Mouse (Mus musculus) activated CD4-positive, CD25-positive, alpha-beta regulatory T cell, adult 4 months (primary cell): ENCODE results near the gene Adra1d. TPM values are rescaled to one million over a fixed set of nuclear protein-coding genes. Genes with fewer than 3 reads are reported as not detected.

Source experiments
- ATAC-seq: one replicate; pipeline ENCODE4 v1.8.0; 2017
- polyA plus RNA-seq, 2 experiments: library from polyadenylated mRNA; unstranded; fragments of 100-300 nt; shearing (Covaris generic); gene quantifications; one replicate each; pipeline ENCODE4 v1.2.1; 2017

Adra1d gene
- polyA plus RNA-seq = not detected

- no peak for ATAC-seq
Measured at GRCm38 (mm10) chr2:131561891-131562585, at the start of gene Adra1d. Gene Adra1d, minus strand, starts transcription at chr2:131562283.

GRCm38 (mm10) chr2:131601881-131602280 is 39.8 kb upstream of the Adra1d start:
- ATAC-seq = no peak

DNA sequence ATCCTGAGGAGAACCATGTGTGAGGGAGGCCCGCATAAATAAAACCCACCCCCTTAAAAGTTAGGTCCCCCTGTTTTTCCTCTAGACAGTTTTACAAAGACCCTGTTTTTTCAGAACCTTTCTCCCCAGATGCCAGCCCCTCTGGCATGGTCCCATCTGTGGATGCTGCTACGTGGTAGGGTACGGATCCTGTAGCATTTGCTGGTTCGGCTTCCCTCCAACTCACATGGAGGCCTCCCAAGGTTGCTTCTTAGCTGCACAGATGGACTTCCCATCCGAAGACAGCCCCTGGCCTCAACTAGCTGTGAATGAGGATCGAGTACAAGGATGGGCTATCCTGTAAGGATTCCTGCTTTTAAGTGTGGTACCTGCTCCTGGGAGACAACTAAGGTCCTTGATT is 32.8 kb upstream of the Adra1d start:
- ATAC-seq = no peak

DNA sequence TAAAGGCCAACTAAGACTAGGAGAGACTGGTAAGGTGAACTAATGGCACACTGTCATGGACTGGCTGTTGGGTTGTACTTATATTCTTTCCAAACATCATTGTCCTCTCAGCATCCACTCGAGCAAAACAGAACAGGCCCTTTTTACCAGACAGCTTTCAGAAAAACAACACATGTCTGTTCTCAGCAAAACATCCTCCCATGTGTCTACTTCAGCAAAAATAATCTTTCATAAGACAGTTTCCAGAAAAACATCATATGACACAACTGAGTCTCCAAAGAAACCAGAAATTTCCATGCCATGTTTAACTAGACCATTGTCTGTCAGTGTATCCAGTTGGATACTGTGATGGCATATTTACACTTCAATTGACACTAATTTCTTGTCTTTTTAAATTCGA is 25.4 kb upstream of the Adra1d start:
- ATAC-seq = no peak

GRCm38 (mm10) chr2:131581506-131581905 is 19.4 kb upstream of the Adra1d start:
- ATAC-seq = no peak

DNA sequence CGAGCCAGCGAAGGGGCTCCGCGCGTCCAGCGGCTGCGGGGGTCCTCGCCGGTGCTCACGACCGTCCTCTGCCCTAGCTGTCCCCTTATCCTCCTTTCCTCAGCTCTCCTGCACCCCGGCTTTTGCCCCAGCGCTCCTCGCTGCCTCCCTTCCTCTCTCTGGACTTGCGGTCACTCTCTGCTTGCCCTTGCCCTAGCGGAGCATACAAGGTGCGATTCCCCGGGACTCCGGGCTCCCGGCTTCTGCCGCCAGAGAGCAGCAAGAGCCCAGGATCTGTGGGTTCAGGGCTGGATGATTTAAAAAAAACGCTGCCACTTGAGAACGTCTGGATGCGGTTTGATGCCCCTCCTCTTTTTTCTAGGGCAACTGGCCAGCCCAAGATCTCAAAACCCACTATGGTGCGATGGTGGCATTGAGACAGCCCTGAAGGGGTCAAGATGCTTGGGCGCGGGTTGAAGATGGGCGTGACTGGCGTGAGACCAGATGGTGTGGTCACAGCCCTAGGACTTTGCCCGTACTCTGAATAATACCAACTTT is 571 bp upstream of the Adra1d start:
- ATAC-seq = no peak

- no peak for ATAC-seq
Measured at GRCm38 (mm10) chr2:131561344-131561870, 676 bp downstream of the Adra1d start.

DNA sequence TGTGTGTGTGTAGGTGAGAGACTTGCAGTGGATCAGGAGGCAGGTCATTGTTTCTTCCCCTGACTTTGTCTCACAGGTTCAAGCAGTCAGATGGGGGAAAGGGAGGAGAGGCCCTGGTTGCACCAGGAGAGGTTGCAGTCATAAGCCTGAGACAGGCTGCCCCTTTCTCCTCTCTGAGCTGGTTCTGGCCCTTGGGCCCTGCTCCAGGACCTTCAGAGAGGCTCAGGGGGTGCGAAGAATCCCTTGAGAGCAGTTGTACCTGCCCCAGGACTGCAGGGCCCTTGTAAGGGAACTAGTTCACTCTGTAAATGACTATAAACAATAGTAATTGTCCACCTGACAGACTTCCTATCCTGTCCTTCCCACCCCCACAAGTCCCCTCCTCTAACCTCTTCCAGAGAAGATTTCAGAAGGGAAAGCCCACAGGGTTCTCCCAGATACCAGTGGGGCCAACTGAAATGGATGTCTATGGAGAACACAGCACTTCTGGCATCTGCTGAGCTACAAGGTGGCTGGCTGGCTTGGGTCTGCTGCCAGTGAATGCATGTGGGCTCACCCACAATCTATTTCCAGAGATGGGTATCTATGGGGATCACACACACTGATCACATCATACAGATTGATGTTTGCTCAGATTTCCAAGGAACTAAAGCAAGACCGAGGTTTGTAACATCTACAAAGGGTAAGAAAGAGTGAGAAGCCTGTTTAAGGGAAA is 1.7 kb downstream of the Adra1d start:
- no peak for ATAC-seq

DNA sequence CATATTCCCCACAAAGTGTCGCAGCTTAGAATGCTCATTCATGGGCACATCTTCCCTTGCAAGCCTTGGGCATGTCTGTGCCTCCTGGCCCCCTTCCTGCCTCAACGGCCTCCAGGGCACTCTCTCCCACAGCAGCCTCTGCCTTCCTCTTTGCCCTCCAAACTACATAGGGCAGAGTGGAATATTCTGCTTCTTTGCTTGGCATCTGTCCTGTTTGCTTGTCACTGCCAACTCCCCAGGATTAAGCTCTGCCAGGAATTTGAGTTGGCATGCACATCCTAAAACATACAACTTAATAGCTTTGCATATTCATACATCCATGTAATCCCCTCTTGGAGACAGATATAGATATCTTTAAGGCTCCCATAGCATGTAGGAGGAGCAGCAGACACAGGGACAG is 4.2 kb downstream of the Adra1d start:
- ATAC-seq = no peak

- no peak for ATAC-seq
Measured at GRCm38 (mm10) chr2:131552736-131553400, 9.2 kb downstream of the Adra1d start.

GRCm38 (mm10) chr2:131551701-131552620 is 10.1 kb downstream of the Adra1d start:
- ATAC-seq = no peak

DNA sequence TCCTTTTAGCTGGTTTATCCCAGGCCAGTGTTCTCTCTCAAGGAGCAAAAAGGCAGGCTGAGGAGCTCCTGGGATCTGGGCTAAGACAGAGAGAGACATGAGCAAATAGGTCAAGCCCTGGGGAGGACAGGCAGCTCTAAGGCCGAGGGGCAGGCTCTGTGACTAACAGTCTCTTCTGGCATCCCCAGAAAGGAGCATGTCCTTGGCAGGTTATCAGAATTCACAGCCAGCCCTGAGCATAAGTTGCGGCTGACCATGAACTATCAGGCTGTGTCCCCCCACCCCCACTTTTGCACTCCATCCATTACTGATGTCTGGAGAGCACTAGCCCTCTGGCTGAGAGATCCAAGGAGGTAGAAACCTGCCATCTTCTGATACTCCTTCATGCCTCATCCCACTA is 11.2 kb downstream of the Adra1d start:
- ATAC-seq = no peak

DNA sequence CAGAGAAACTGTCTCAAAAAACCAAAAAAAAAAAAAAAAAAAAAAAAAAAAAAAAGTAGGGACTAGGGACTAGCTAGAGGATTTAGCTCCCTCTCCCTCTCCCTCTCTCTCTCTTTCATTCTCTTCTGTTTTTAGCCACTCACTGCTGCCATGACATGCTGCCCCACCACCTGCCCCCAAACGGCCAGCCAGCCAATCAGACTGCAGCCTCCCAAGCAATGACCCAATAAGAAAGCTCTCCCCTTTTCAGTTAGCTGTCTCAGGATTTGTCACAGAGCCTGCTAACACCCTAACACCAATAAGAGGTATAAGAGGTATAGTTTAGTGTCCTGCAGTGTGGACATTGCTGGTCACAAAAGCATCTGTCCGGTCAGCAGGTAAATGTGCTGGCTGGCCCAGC is 11.6 kb downstream of the Adra1d start:
- ATAC-seq = no peak

DNA sequence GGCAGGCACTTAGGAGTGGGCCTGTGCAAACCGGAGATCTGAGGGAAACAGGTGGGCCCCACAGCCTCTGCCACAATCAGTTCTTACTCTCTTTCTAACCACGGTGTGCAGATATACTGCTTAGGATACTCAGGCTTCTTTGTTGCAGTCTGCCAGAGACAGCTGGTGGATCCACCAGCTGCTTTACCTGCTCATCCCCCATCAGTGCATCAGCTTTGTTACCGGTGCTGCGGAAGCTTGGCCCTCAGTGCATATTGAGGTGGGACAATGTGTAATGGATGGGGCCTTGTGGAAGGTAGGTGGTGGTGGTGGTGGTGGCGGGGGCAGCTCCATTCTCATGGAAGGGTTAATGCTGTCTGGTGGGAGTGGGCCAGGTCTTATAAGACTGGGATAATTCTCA is 13.0 kb downstream of the Adra1d start:
- ATAC-seq = no peak

DNA sequence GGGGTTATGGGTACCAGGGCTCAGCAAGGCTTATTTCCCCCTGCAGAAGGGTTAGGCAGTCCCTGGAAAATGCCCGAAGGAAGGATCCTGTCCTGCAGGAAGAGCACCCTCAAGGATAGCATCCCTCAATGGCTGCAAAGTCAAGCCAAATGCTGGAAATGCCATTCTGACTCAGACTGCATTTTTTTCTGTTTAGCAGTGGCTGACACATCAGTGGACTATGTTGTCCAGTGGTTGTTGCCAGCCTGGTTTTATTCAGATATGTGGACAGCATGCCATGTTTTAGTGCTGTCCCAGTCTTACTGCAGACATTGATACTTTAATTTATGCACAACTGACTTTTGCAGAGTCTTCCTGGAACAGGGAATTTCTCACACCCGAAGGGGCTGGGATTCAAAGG is 13.8 kb downstream of the Adra1d start:
- ATAC-seq = no peak

GRCm38 (mm10) chr2:131546745-131547408 is 15.2 kb downstream of the Adra1d start:
- no peak for ATAC-seq

DNA sequence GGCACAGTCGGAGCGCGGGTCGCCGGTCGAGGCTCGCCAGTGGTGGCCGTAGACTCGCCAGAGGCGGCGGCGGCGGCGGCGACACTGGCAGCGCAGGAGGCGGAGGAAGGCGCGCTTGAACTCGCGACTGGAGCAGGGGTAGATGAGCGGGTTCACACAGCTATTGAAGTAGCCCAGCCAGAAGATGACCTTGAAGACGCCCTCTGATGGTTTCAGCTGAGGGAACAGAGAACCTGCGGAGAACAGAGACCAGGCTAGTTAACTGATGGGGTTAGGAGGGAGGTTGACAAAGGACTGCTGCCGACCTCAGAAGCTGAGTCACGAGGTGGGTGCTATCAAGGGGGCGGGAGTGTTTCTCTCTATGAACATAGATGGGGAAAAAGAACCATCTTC is 15.8 kb downstream of the Adra1d start:
- ATAC-seq = no peak

- peak; percentile 64 for ATAC-seq
Measured at GRCm38 (mm10) chr2:131545386-131546307, 16.4 kb downstream of the Adra1d start.

DNA sequence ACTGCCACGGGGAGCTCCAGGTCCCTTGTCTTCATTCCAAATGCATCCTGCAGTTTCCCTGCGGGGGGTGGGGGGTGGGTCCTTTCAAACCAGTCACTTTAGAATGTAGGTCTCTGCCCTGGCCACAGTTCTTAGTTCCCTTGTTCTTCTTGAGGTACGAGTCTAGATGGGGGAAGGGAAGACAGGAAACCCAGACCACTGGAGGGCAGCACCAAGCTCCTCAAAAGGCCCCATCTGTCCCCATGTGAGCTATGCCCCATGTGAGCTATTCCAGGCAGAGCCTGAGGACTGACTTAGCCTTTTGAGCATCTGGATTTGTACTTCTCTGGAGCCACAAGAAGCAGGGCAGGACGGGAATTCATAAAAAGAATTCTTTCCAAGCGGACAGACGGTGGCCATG is 19.6 kb downstream of the Adra1d start:
- no peak for ATAC-seq

DNA sequence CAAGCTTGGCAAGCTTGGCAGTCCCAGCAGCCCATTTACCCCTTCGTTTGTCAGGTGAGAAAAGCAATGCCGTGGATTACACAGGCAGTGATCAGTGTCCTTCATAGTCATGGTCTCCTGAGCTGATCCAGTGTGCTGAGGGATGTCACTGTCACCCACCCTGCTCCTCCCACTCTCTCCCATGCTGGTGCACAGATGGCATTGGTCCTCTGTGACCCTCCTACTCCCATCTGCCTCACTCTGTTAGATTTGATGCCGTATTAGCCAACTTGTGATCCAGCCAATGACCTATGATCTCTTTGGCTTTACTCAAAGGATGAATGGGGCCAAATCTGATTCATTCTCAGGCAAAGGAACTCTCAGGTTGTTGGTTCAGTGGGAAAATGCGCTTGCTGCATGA is 20.4 kb downstream of the Adra1d start:
- ATAC-seq = no peak

GRCm38 (mm10) chr2:131539780-131540179 is 22.3 kb downstream of the Adra1d start:
- no peak for ATAC-seq
